Mouse (Mus musculus) adrenal gland, postnatal 4 days (tissue): Measurements from ENCODE around the gene Myt1. TPM values are rescaled to one million over a fixed set of nuclear protein-coding genes. Genes with fewer than 3 reads are reported as not detected.
"Not testable (repeated sequence)": the region's sequence is repeated elsewhere in the genome, so short reads cannot be mapped to it uniquely, and the experiment has no call there.

Source experiments
- DNase-seq, 2 experiments: peaks; one replicate each; pipeline ENCODE4 v3.0.0; 2021 to 2022; ENCODE audit warnings: low spot score in 2 of 2, mixed read lengths in 2 of 2
- total RNA-seq, 2 experiments: library from RNA; stranded (reverse); gene quantifications; 2 replicates each; pipeline ENCODE4 v1.2.3; 2021

Myt1 gene
- total RNA-seq, 2 experiments from 2014 or later = 14.7 TPM

DNA sequence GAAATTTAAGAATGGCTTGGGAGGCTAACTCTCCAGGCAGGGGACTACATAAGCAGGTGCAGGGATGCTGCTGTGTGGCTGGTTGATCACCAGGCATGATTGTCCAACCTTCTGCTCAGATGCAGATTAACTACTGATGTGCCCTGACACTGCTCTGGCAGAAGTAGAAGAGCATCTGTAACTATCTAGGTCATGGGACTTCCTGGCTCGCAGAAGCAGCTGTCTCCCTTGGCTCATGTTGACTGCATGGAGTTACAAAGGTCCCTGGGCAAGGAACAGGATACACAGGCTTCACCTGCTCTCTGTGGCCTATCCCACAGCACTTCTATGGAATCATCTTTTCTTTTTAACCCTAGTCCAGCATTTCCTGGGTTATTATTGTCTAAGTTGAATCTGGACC is 12.7 kb downstream of the Myt1 start:
- DNase-seq = no peak

DNA sequence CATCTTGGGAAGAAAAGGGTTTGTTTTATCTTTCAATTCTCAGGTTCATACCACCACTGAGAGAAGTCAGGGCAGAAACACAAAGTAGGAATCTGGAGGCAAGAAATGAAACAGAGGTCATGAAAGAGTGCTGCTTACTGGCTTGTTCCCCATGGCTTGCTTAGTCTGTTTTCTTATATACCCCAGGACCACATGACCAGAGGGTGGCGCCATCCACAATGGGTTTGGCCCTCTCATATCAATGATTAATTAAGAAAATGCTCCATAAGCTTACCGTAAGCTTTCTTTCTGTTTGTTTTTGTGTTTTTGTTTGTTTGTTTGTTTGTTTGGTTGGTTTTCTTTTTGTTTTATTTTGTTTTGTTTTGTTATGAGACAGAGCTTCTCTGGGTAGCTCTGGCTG is 14.6 kb downstream of the Myt1 start:
- DNase-seq = no peak

DNA sequence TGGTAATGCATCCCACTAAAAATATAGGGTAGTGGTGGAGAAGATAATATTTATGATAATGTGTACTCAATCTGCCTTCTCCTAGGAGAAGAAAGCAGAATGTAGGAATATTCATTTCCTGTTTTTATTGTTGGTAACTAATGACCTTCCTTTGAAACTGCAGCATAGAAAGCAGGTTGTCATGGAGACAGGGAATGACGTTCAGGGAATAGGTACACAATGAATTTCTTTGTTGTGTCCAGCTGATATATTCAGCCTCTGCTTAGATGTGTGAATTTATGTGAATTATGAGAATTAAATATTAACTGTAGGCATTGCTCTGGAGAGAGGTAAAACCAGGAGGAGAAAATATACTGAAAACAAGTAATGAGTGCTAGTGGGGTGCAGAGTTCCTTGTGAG is 18.3 kb downstream of the Myt1 start:
- DNase-seq = no peak

DNA sequence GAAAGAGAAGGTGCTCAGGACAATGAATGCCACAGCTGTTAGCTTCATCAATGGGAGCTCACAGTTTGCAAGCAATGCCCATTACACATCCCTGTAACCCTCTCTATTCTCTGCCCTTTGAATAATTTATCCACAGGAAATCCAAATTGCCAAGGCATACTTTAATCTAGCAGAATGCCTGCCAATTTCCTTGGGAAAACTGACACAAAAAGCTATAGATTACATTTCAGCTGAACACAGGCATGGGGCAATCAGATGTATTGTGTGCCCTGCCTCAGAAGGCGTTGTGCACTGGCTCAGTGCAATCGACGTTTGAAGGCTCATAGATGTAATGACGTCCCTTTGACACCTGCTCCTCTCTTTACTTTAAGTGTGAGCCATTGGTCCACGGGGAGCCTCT is 24.7 kb downstream of the Myt1 start:
- DNase-seq = no peak

DNA sequence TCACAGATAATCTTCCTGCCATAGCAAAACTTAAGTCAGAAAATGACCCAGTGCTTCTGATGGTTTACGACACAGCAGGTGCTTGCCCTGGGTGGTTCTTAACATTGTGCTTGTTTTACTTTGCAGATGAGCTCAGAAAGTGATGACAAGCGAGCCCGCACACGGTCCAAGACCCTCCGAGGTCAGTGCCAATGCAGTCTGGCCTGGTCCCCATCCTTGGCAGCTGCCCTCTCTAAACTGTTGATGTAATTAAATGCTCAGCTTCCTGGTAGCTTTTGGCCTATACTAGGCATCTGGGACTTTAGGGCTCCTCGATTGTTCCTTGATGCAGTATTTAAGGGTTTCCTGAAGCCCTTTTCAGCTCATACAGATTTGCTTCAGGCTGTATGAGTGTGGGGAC is 26.3 kb downstream of the Myt1 start:
- no peak for DNase-seq

DNA sequence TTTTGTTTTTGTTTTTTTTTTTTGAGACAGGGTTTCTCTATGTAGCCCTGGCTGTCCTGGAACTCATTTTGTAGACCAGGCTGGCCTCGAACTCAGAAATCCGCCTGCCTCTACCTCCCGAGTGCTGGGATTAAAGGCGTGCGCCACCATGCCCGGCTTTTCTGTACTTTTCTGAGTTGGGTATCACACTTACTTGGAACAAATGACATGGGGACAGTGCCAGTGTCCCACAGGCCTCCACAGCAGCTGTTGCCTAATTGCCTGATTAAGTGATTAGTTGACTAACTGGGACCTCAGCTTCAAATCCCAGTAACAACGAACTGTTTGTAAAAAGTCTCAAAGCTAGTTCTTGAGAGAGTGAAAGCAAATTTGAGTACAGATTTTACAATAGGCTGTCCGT is 30.1 kb downstream of the Myt1 start:
- DNase-seq = not testable (repeated sequence)

DNA sequence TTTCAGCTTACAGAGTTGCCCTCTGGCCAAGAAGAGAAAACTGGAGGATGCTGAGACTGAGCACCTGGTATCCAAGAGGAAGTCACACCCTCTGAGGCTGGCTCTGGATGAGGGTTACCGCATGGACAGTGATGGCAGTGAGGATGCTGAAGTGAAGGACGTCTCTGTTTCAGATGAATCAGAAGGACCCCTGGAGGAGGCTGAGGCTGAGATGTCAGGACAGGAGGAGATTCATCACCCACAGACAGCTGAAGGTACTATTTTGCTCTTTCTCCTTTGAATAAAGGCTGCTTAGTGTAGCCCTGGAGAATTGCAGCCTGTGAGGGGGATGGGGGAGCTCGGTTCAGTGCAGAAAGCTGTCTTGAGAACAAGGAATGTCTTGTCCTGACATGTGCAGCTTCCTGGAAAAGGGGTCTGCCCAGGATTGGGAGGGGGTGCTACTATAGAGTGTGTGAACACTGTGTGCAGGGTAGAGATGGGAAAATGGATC is 32.6 kb downstream of the Myt1 start:
- DNase-seq = no peak

DNA sequence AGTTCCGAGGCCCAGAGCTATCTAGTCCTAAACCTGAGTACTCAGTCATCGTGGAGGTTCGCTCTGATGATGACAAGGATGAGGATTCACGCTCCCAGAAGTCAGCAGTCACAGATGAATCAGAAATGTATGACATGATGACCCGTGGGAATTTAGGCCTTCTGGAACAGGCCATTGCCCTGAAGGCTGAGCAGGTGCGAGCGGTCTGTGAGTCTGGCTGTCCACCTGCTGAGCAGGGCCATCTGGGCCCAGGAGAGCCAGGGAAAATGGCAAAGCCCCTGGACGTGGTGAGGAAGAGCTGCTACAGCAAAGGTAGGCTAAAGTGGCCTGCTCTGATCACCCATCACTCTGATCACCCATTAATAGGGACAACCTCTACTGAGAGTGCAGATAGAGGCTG is 34.5 kb downstream of the Myt1 start:
- DNase-seq = no peak

DNA sequence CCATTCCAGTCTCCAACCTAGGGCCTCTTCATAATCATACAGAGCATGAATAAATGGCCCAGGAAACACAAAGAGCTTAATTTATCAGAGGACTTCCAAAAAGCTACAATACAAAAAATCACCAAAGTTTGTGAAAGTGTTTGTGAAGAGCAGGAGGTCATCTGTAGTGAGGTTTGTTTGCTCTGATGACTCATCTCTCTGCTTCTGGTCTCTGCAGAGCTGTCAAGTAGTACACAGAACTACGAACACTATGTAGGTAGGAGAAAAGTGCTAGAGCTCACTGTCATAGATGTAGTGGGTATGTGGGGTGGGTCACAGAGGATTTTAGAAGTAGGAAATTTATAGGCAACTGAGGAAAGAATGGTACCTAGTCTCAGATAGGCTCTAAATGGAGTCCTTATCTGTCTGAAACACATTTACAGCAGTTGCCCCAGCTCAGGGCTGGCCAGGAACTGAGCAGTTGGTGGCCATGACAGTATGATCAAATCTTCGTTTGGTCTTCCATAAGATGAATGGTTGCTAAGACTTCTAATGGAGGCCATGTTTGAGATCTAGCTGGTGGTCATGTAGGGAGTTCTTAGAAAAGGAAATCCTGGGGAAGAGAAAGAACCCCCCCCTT is 66.0 kb downstream of the Myt1 start:
- DNase-seq = no peak

DNA sequence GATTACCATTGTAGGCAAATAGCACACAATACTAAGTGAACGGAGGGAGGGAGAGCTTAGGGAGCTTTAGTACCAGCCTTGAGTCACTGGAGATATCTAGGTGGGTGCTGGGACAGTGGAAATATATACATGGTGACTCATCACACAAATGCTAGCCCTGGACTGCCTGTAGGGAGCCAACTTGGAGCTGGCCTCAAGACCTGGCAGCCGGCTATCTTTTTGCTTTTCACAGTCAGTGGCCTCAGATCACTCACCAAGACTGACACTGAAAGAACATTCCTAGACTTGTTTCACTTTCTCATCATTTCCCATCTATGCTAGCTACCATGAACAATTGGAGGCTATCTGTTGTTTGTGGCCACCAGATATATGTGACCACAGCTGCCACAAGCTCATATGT is 69.6 kb downstream of the Myt1 start:
- no peak for DNase-seq

DNA sequence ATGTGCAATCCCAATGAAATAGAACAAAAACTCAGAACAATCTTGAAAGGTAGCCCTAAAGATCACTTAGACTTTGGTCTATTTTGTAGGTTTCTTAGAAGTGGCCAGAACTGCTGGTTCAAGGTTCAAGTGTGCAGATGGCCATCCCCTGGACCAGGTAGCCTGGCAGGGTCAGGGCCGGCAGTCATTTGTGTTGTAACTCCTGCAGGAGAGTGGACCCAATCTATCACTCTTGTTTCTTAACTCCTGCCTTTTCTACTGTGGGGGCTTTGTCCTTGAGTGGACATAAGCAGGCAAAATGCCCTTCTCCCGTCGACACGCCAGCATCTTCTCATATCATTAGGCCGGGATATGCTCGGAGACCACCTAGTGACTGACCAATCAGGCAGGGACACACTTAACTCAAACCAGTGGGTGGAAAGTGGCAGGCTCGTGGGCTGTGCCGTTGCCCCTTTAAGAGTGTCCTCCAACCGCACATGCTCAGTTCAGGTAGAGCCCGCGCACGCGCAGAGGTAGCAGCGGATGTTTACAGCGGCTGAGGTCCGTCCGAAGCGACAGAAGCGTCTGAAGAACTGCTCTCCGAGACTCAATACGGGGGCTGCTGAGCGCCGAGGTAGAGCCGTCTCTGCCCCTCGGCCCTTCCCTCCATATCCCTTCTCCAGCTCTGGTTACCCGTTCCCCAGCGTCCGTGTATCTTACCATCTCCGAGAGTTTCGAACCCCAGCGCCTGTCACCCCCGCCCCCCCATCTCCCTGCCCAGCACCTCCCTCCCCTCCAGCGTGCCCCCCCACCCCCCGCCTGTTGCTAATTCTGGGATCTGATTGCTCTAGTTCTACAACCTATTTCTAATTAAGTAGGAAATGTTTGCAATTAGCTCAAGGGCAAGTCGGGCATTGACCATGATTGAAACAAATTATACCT is 74.5 kb downstream of the Myt1 start, which contains the start of gene Pcmtd2:
Gene Pcmtd2, plus strand, starts transcription at position 483 of the 921 bp plus-strand sequence.
- DNase-seq = peak; percentile 77 to 85

DNA sequence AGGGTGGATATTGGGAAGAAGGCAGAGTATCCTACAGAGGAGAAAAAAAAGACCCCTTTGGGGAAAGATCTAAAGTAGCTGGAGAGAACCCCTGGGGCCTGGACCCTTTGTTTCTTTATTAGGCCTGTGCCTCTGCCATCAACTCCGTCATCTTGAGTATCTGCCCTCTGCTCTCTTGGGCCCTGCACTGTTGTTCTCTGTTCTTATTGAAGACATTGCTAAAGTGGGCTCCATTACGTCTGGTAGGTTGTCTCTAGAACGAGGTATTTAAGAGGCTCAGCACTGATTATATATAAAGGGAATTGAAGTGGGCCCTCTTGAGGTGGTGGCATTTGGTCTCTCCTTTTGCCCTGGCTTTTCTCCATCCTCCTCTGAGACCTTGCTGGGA is 75.2 kb downstream of the Myt1 start:
- no peak for DNase-seq

DNA sequence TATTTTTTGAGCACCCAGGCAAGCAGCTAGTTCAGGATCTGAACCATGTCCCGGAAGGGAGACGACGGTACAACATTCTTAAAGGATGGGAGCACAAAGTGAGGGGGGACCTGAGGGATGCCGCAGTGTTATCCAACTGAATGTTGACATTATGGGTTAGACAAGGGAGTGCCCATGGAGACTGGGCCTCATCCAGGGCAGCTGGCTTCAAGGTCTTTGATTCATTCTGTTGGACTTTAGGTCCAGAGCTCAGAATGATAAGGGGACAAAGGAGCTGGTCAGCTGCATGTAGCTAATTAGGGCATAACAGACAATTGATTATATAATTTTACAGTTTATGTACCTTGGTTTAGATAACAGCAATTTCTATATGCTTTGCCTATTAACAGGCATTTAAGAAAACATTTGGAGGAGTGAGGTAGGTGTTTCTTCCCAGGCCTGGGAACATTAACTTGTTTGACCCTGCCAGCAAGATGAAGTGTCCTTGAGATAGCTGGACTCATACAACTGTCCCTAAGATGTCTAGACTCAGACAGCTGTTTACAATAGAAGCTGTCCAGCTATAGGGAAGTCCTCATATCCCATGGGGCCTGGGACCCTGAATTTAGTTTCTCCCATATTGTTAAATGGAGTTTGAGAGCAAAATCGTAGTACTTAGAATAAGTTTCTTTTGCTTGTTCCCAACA is 82.7 kb downstream of the Myt1 start:
- no peak for DNase-seq

DNA sequence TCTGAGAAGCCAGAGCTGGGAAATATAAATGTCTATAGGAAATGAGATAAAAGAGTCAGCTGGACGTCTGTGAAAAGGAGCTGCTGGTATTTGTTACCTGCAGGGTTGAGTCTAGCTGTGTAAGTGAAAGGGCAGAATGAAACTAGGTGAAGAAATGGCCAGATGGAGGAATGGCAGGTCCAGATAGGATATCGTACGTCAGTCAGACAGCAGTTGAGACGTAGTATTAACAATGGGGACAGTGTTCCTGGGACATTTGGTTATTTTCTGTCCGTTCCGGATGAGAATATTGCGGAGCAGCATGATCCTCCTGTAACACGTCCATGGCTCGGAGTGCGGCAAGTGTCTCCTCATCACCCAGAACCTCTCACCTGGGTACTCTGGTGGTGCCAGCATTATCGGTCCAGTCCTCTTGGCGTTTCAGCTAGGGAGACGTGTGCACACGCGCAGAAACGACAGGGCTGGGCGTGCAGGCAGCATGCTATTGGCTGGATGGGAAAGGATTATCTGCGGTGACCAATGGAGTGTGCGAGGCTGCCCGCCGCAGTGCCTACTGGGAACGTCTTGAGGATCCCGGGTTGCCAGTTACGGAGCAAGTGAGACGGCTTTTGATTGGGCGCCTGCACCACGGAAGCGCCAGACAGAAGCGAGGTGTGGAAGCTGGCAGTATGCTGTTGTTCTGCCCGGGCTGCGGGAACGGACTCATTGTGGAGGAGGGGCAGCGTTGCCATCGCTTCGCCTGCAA is 100.8 kb downstream of the Myt1 start, which contains the start of gene Polr3k:
Gene Polr3k, plus strand, starts transcription at position 547 of the 745 bp plus-strand sequence.
- peak; percentile 73 to 85 for DNase-seq

DNA sequence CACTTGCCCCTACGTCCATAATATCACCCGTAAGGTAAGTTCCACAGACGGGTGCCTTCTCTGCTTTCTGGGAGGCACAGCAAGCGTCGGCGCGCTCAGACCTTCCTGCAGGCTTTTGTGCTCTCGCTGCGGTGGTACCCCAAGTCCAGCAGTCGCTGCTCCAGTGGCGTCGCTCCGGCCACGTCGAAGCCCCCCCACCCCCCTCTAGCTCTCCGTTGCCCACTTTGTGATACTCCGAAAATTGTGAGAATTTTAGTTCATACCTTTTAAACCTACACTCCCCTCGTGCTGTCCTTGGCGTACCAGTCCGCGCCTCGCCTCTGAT is 101.4 kb downstream of the Myt1 start:
- no peak for DNase-seq

DNA sequence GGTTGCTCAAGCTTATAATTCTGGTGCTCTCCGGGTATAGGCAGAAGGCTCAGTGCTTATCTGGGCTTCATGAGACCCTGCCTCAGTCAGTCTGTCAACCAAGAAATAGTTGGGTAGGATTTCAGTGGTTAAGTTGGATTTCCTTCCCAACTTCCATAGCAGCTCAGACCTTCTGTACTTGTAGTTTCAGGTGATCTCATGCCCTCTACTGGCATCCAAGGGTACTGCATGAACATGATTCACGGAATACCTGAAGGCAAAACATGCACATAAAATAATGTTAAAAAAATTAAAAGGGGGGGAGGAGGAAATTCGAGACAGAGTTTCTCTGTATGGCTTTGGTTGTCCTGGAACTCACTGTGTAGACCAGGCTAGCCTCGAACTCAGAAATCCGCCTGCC is 103.8 kb downstream of the Myt1 start:
- DNase-seq = peak in 1 of 2 experiments; percentile 46

DNA sequence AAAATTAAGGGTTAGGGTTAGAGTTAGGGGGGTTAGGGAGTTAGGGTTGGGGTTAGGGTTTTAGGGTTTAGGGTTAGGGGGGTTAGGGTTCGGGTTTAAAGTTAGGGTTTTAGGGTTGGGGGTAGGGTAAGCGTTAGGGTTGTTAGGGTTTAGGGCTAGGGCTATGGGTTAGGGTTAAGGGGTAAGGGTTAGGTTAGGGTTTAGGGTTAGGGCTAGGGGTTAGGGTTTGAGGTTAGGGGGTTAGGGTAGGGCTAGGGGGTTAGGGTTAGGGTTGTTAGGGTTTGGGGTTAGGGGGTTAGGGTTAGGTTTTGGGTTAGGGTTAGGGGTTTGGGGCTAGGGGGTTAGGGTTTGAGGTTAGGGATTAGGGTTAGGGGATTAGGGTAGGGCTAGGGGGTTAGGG is 107.9 kb downstream of the Myt1 start:
- DNase-seq = no peak
